Mouse (Mus musculus) mouse trophoblast stem cell (cell line): ENCODE measurements around the gene Cnpy2.
"Not testable (repeated sequence)": the region's sequence is repeated elsewhere in the genome, so short reads cannot be mapped to it uniquely, and the experiment has no call there.

ENCODE experiments used
- in situ Hi-C, 2 experiments: fragments of 300-500 bp; cut with MseI, MboI; formaldehyde crosslinking; loops; 2 replicates in 1 of 2; 3 replicates in 1 of 2; pipeline ENCODE4 v1.15.1; 2025

Cnpy2 gene

GRCm38 (mm10) chr10:128322141-128323108 lies at the start of gene Cnpy2:
Gene Cnpy2 (plus strand): TSS chr10:128322459.
- in situ Hi-C loops: no loop called here

GRCm38 (mm10) chr10:128272819-128273439 lies 49.3 kb upstream of the Cnpy2 start:
- in situ Hi-C loops: not testable (repeated sequence)

GRCm38 (mm10) chr10:128275374-128275773 lies 46.9 kb upstream of the Cnpy2 start:
- in situ Hi-C loops: not testable (repeated sequence)

- in situ Hi-C loops: no loop called here
Measured at GRCm38 (mm10) chr10:128278158-128278557, 44.1 kb upstream of the Cnpy2 start.

- in situ Hi-C loops: no loop called here
Measured at GRCm38 (mm10) chr10:128280943-128281342, 41.3 kb upstream of the Cnpy2 start.

GRCm38 (mm10) chr10:128281682-128282081 lies 40.6 kb upstream of the Cnpy2 start:
- in situ Hi-C loops: no loop called here

GRCm38 (mm10) chr10:128282886-128283450 lies 39.3 kb upstream of the Cnpy2 start:
- in situ Hi-C loops: no loop called here

GRCm38 (mm10) chr10:128283604-128284579 lies 38.4 kb upstream of the Cnpy2 start:
- in situ Hi-C loops: no loop called here

GRCm38 (mm10) chr10:128290594-128290993 lies 31.7 kb upstream of the Cnpy2 start:
- in situ Hi-C loops: not testable (repeated sequence)

- in situ Hi-C loops: no loop called here
Measured at GRCm38 (mm10) chr10:128296370-128297090, 25.7 kb upstream of the Cnpy2 start.

- in situ Hi-C loops: no loop called here
Measured at GRCm38 (mm10) chr10:128297221-128297620, 25.0 kb upstream of the Cnpy2 start.

- in situ Hi-C loops: no loop called here
Measured at GRCm38 (mm10) chr10:128297622-128298021, 24.6 kb upstream of the Cnpy2 start.

GRCm38 (mm10) chr10:128298243-128298642 lies 24.0 kb upstream of the Cnpy2 start:
- in situ Hi-C loops: no loop called here

- in situ Hi-C loops: no loop called here
Measured at GRCm38 (mm10) chr10:128298702-128299171, 23.5 kb upstream of the Cnpy2 start, which contains the start of gene Il23a. Gene Il23a (minus strand): TSS chr10:128298752.

GRCm38 (mm10) chr10:128302357-128302756 lies 19.9 kb upstream of the Cnpy2 start:
- in situ Hi-C loops: no loop called here

- in situ Hi-C loops: no loop called here
Measured at GRCm38 (mm10) chr10:128302785-128303125, 19.5 kb upstream of the Cnpy2 start.

- in situ Hi-C loops: no loop called here
Measured at GRCm38 (mm10) chr10:128303126-128304021, 18.9 kb upstream of the Cnpy2 start, which contains the start of gene Pan2. Gene Pan2 (plus strand): TSS chr10:128303335.

GRCm38 (mm10) chr10:128309654-128310053 lies 12.6 kb upstream of the Cnpy2 start:
- in situ Hi-C loops: no loop called here

GRCm38 (mm10) chr10:128310177-128310576 lies 12.1 kb upstream of the Cnpy2 start:
- in situ Hi-C loops: no loop called here
